Mouse (Mus musculus) mature B cell (primary cell): ENCODE results near the gene Bicd2.

Experiments used
- in situ Hi-C: fragments of 300-500 bp; cut with MboI; formaldehyde crosslinking; loops from 2 replicates; pipeline ENCODE4 v1.14.3; 2019

Gene Bicd2

GRCm38 (mm10) chr13:49326246-49327206 lies 14.9 kb upstream of the Bicd2 start:
- in situ Hi-C loops, result no loop called here

GRCm38 (mm10) chr13:49328101-49328500 lies 13.3 kb upstream of the Bicd2 start:
- in situ Hi-C loops, result no loop called here

GRCm38 (mm10) chr13:49333250-49333649 lies 8.1 kb upstream of the Bicd2 start:
- in situ Hi-C loops, result no loop called here

GRCm38 (mm10) chr13:49335077-49335982 lies 6.1 kb upstream of the Bicd2 start:
- in situ Hi-C loops, result no loop called here

- in situ Hi-C loops, result no loop called here
These were observed 2.4 kb upstream of the Bicd2 start for GRCm38 (mm10) chr13:49338893-49339546.

- in situ Hi-C loops, result no loop called here
These were observed 692 bp downstream of the Bicd2 start for GRCm38 (mm10) chr13:49341831-49342722.

- in situ Hi-C loops, result no loop called here
These were observed 1.3 kb downstream of the Bicd2 start for GRCm38 (mm10) chr13:49342723-49343100.

GRCm38 (mm10) chr13:49344567-49344966 lies 3.2 kb downstream of the Bicd2 start:
- in situ Hi-C loops, result no loop called here

- in situ Hi-C loops, result no loop called here
These were observed 4.1 kb downstream of the Bicd2 start for GRCm38 (mm10) chr13:49345476-49345875.

- in situ Hi-C loops, result no loop called here
These were observed 7.1 kb downstream of the Bicd2 start for GRCm38 (mm10) chr13:49348522-49348921.

GRCm38 (mm10) chr13:49349335-49349734 lies 8.0 kb downstream of the Bicd2 start:
- in situ Hi-C loops, result no loop called here

- in situ Hi-C loops, result no loop called here
These were observed 8.6 kb downstream of the Bicd2 start for GRCm38 (mm10) chr13:49349836-49350505.

- in situ Hi-C loops, result no loop called here
These were observed 11.3 kb downstream of the Bicd2 start for GRCm38 (mm10) chr13:49352581-49353159.

GRCm38 (mm10) chr13:49353422-49353821 lies 12.0 kb downstream of the Bicd2 start:
- in situ Hi-C loops, result no loop called here

GRCm38 (mm10) chr13:49353991-49354507 lies 12.7 kb downstream of the Bicd2 start:
- in situ Hi-C loops, result no loop called here

GRCm38 (mm10) chr13:49355461-49356061 lies 14.2 kb downstream of the Bicd2 start:
- in situ Hi-C loops, result no loop called here

GRCm38 (mm10) chr13:49356090-49356489 lies 14.7 kb downstream of the Bicd2 start:
- in situ Hi-C loops, result no loop called here

GRCm38 (mm10) chr13:49357367-49358026 lies 16.1 kb downstream of the Bicd2 start:
- in situ Hi-C loops, result no loop called here

- in situ Hi-C loops, result no loop called here
These were observed 16.8 kb downstream of the Bicd2 start for GRCm38 (mm10) chr13:49358184-49358583.
